Mouse (Mus musculus): ENCODE measurements around the gene Kif5c.

Gene Kif5c

GRCm38 (mm10) chr2:49618829-49619718, at the start of gene Kif5c:
Gene Kif5c (plus strand): TSS chr2:49619298.
- peak; percentile 94 for DNase-seq

- DNase-seq = no peak
Measured at GRCm38 (mm10) chr2:49569862-49570777, 49.0 kb upstream of the Kif5c start.

GRCm38 (mm10) chr2:49570778-49571101, 48.4 kb upstream of the Kif5c start:
- DNase-seq = no peak

DNA sequence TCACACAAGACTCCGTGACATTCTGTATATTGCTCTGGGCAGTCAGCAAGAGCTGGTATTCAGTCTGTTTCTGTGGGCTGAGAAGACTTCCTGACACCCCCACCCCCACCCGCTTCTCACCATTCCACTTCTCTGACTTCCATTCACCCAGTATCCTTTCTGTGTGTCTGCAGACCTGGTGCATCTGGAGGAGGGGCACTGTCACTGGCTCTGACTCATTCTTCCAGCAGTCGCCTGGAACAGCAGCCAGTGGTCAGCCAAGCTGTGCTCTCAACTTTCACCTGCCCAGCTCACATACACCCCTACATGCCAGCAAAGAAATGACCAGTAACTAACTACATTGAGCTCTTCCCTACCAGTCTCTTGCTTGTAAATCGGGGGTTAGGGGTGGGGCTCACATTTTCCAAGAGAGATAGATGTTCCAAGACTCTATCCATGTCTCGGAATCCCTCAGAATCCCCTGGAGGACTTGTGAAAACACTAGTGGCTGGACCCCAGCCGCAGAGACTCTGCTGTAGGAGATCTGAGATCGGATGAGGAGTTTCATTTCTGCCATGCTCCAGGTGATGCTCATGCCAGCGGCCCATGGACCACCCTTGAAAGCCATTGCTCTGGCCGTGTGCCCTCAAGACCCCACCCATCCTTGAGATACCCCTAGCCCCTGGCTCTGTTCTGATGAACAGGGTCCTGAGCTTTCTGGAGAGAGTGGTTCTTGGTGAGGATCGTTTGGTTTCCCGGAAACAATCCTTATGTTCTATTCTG, 47.8 kb upstream of the Kif5c start:
- DNase-seq = no peak

GRCm38 (mm10) chr2:49572111-49572642, 46.9 kb upstream of the Kif5c start:
- DNase-seq = no peak

DNA sequence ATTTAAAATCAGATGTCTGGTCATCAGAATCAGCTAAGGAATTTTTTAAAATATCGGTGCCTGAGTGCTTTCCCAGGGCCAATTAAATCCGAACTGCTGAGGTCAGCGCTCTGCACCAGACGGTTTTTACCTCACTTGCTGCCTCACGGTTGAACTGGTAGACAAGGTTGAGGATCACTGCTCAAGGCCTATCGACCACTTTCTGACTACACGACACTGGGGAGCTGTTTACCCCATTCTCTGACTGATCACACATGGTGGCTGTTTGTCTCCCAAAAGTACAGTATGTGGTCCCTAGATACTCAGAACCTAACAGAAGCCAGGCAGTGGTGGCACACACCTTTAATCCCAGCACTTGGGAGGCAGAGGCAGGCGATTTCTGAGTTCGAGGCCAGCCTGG, 46.4 kb upstream of the Kif5c start:
- DNase-seq = no peak

DNA sequence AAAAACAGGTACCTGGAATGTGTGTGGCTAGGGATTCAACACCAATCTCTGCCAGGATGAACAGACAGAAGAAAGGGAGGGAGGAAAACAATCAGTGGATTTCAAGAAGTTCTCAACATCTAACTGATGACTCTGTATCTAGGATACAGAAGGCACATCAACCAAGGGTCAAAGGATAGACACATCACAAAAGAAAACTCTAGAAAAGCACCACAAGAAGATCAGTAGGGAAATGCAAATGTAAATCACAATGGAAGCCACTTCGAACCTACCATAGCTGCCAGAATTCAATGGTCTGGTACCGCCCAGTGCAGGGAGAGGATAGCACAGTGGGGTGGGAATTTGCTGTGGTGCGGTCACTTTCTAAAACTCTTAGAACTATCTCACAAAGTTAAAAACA, 45.8 kb upstream of the Kif5c start:
- no peak for DNase-seq

- DNase-seq = no peak
Measured at GRCm38 (mm10) chr2:49580585-49580984, 38.5 kb upstream of the Kif5c start.

- no peak for DNase-seq
Measured at GRCm38 (mm10) chr2:49582546-49582945, 36.6 kb upstream of the Kif5c start.

DNA sequence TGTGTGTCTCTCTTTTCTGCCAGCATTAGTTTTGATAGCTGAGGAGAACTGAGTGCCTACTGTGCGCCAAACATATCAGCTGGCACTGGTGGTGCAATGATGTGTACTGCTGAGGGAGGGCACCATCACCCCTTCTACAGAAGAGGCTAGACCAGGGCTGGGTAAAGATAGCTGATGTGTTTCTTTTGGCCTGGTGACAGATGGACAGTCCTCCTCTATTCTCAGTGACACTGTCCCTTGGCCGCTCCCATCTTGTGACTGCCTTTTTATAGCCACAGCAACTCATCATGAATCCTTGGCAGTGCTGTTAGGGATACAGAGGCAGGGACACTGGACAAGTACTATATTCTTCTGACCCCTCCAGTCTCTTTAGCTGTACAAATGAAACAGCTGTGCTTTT, 35.8 kb upstream of the Kif5c start:
- DNase-seq = no peak

- no peak for DNase-seq
Measured at GRCm38 (mm10) chr2:49590450-49590849, 28.6 kb upstream of the Kif5c start.

DNA sequence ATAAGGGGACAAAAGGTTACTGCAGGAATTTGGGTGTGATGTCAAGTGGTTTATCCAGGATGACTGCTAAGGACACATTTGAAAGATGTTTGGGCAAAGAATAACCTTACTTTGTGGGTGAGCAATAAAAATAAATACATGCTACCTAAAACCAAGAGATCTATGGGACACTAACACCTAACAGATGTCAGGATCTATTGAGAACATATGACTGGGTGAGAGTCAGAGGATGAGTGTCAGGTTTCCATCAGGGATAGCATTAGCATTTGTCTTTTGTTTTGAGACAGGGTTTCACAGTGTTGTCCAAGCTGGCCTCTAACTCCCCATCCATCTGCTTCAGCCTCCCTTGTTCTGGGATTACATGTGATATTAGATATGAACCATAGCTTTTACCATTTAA, 26.2 kb upstream of the Kif5c start:
- DNase-seq = no peak

DNA sequence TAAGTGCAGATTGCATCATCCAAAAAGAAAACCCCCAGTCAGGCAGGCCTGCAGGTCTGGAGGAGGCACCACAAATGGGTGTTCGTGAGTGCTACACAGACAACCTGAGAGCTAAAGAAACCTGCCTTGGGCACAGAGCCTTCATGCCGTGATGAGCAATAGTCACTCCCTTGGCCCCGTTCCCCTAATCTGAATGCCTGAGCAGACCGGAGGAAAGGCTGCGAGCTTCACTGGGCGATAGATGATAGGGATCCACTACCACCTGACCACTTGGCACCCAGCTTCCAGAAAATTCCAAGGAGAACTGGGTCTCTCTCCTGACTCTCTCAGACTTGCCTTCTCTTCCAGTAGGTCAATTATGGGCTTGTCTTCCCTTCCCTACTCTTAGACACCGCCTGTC, 24.2 kb upstream of the Kif5c start:
- no peak for DNase-seq

DNA sequence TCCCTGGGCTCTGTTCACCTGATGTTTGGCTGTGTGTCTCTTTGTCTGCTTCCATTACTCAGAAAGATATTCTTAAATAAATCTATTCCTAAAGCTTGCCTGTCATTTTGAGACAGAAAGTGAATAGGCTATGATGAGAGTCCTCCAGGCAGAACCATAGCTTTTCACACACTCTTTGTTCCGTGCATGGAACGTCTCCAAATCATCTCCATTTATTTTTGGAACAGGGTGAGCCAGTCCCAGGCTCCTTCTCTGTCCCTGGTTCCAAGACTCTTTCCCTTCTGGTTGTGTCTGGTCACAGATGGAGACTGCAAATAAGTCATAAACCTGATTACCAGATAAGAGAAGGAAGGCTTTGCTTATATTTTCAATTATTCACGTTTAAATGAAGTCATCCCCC, 22.8 kb upstream of the Kif5c start:
- no peak for DNase-seq

- no peak for DNase-seq
Measured at GRCm38 (mm10) chr2:49600021-49600681, 18.9 kb upstream of the Kif5c start.

- no peak for DNase-seq
Measured at GRCm38 (mm10) chr2:49602791-49603349, 16.2 kb upstream of the Kif5c start.

GRCm38 (mm10) chr2:49609611-49610010, 9.5 kb upstream of the Kif5c start:
- no peak for DNase-seq

GRCm38 (mm10) chr2:49616765-49617164, 2.3 kb upstream of the Kif5c start:
- DNase-seq = no peak

- no peak for DNase-seq
Measured at GRCm38 (mm10) chr2:49619719-49620522, 823 bp downstream of the Kif5c start.

DNA sequence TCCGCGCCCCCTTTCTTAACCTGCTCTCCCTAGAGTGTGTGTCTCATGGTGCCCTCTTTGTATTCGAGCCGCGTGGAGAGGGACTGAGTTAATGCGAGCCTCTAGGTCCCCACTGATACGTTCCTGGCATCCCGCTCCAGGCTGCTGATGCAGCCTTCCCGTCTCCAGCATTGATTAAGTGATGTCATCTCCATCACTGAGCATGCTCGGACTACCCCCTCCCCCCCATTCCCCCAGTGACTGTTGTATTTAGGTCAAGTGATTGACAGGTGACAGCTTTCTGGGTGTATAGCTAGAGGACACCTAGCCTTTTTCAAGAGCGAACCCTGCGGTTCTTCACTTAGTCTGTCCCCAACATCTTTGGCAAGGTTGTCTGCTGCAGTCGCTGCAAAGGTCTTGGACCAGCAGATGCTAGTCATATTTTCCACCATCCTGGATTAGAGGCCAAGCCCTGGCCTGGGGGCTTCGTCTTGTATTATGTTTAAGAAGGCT, 1.6 kb downstream of the Kif5c start:
- no peak for DNase-seq

- DNase-seq = no peak
Measured at GRCm38 (mm10) chr2:49621234-49621633, 2.1 kb downstream of the Kif5c start.

All from thymus, postnatal 14 days (tissue).